Mouse (Mus musculus) cerebellum, postnatal 14 days (tissue): Measurements from ENCODE around the gene Spryd4.
"Not testable (repeated sequence)": the region's sequence is repeated elsewhere in the genome, so short reads cannot be mapped to it uniquely, and the experiment has no call there.

Experiments
- DNase-seq, 2 experiments: peaks; one replicate each; pipeline ENCODE4 v3.0.0; 2021; ENCODE audit warnings: mixed read lengths in 2 of 2

The Spryd4 gene

GRCm38 (mm10) chr10:128225064-128225463, 13.5 kb upstream of the Spryd4 start:
- no peak for DNase-seq

- DNase-seq: no peak
Measured at GRCm38 (mm10) chr10:128221533-128222286, 10.1 kb upstream of the Spryd4 start.

GRCm38 (mm10) chr10:128218387-128219117, 6.9 kb upstream of the Spryd4 start:
- DNase-seq: no peak

GRCm38 (mm10) chr10:128214981-128215380, 3.4 kb upstream of the Spryd4 start:
- DNase-seq: no peak

GRCm38 (mm10) chr10:128214112-128214511, 2.5 kb upstream of the Spryd4 start:
- not testable (repeated sequence) for DNase-seq

GRCm38 (mm10) chr10:128212871-128213323, 1.3 kb upstream of the Spryd4 start:
- DNase-seq: peak; percentile 80 to 85

- no peak for DNase-seq
Measured at GRCm38 (mm10) chr10:128212148-128212547, 541 bp upstream of the Spryd4 start.

GRCm38 (mm10) chr10:128210954-128211353, 653 bp downstream of the Spryd4 start:
- DNase-seq: peak; percentile 24 to 28

GRCm38 (mm10) chr10:128210131-128210530, 1.5 kb downstream of the Spryd4 start:
- DNase-seq: no peak

GRCm38 (mm10) chr10:128209311-128210009, 2.1 kb downstream of the Spryd4 start:
- DNase-seq: no peak

- no peak for DNase-seq
Measured at GRCm38 (mm10) chr10:128208326-128208725, 3.3 kb downstream of the Spryd4 start.

- no peak for DNase-seq
Measured at GRCm38 (mm10) chr10:128204941-128205340, 6.7 kb downstream of the Spryd4 start.

- no peak for DNase-seq
Measured at GRCm38 (mm10) chr10:128201856-128202255, 9.8 kb downstream of the Spryd4 start.

GRCm38 (mm10) chr10:128194551-128195461, 16.8 kb downstream of the Spryd4 start:
- DNase-seq: peak; percentile 59 to 60

GRCm38 (mm10) chr10:128194024-128194550, 17.5 kb downstream of the Spryd4 start, which contains the start of gene Gls2:
Gene Gls2 (plus strand): TSS chr10:128194457.
- DNase-seq: peak; percentile 99

- DNase-seq: no peak
Measured at GRCm38 (mm10) chr10:128193113-128193512, 18.5 kb downstream of the Spryd4 start.

- not testable (repeated sequence) for DNase-seq
Measured at GRCm38 (mm10) chr10:128192030-128192766, 19.4 kb downstream of the Spryd4 start.

- DNase-seq: no peak
Measured at GRCm38 (mm10) chr10:128191472-128191871, 20.1 kb downstream of the Spryd4 start.

- DNase-seq: peak; percentile 86 to 91
Measured at GRCm38 (mm10) chr10:128188242-128188877, 23.2 kb downstream of the Spryd4 start.

GRCm38 (mm10) chr10:128187181-128187605, 24.4 kb downstream of the Spryd4 start:
- no peak for DNase-seq
